Mouse (Mus musculus): ENCODE results near the gene Cerkl. TPM values are rescaled to one million over a fixed set of nuclear protein-coding genes. Genes with fewer than 3 reads are reported as not detected.

Gene Cerkl
- polyA plus RNA-seq (2016; fragmentation: Nextera tagmentation; extraction: Ambion mirVana), result 0.89 TPM in 1 of 2 replicates, not detected in the other

DNA sequence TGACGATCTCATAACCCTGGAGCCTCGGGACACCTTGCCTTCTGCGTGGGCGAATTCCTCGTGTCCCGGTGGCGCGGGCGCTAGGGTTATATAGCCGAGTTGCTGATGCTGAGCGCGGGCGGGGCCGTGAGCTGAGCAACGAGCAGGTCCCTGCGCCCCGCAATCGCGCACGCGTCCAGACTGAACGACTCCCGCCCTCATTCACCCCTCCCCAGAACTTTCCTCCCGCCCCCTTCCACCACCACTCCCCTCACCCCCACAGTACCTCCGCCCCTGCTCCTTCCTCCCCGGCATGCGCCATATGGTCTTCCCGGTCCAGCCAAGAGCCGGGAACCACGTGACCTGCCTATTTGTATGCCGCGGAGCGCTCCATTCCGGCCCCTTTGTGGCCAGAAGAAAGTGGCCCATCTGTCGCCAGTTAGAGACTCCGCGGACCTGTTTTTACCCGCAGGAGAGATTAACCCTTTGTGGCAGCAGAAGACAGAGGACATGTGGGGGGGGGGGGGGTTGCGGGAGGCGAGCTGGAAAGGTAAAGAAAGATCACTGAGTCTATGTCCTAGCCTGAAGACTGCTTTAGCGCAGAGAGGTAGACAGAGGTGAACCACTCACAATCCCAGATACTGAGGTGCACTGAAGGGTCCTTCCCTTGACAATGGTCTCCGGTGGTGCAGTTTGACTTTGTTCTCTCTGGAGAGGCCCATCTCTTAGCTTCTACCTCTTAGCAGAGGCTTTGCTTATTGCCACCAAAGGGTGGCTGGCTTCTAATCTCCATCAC lies at the start of gene Cerkl, which contains the start of gene Neurod1:
TSS of gene Cerkl (minus strand) at position 211 of the 775 bp plus-strand sequence.
TSS of gene Neurod1 (minus strand) at position 177 of the 775 bp plus-strand sequence.
- peak; percentile 36; the same call in 1 of the 2 replicates for ATAC-seq (ENCODE audit: insufficient number of reproducible peaks, low FRiP score)

DNA sequence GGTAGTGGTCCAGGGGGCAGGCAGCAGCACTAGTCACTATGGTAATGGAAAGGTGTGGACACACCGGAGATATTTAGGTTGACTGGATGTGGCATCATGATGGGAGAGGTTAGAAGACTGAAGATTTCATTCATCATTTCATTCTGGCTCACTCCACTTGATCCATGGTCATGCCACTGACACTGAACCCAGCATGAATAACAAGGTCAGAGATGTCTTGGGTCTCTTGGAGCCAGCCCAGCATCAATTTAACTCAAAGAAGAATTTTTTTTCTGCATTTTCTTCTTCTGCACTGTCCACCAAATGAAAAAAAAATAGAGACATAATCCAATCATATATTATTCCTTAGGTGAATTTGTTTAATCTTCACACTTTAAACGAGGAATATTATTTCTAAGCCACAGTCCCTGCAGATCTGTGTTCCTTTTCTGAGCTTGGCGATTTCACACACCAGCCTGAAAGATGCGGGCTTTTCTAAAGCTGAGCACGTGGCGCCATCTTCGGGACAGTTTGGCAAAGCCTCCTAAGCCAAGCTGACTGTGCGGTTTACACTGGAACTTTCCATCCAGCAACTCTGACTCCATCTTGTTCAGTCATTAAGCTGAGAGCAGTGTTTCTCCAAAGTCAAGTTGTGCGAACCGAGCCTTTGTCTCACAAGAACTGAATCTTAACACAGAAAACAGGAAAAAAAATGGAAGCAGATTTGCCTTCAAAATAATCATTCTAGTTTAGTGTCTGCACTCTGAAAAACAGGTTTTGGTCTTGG lies 42.6 kb upstream of the Cerkl start:
- Histone ChIP-seq H3K4me2 (no peak overlapping the region), H3K9me3 (replicated peaks) (no peaks in the 10 kb centered on the region), H3K27ac (ENCODE audit: poor library complexity, severe bottlenecking) (no peak overlapping the region), H3K36me3 (no peaks in the 10 kb centered on the region), H3K4me3 (no peak overlapping the region), H3K4me1 (replicated peaks) (no peaks in the 10 kb centered on the region), H3K27me3 (replicated peaks) (no peaks in the 10 kb centered on the region), H3K9ac (no peak overlapping the region)
- 23% methylated on average over 10 of the region's 10 CpGs for WGBS
- no peak for ATAC-seq (ENCODE audit: insufficient number of reproducible peaks, low FRiP score)

More for the DNA sequence above, at the start of gene Cerkl, which contains the start of gene Neurod1:
- Histone ChIP-seq H3K9me3 (replicated peaks) (no peaks in the 10 kb centered on the region), H3K9ac (no peak within 1 kb of the TSS), H3K27ac (ENCODE audit: poor library complexity, severe bottlenecking) (no peak within 1 kb of the TSS), H3K4me1 (replicated peaks) (peaks cover 13% of the 10 kb centered on the region), H3K4me3 (peak within 1 kb of the TSS; percentile 45), H3K36me3 (no peaks in the 10 kb centered on the region), H3K27me3 (replicated peaks) (peaks cover 65% of the 10 kb centered on the region), H3K4me2 (peak within 1 kb of the TSS; percentile 74)
- 1% methylated on average over 41 of the region's 42 CpGs for WGBS

DNA sequence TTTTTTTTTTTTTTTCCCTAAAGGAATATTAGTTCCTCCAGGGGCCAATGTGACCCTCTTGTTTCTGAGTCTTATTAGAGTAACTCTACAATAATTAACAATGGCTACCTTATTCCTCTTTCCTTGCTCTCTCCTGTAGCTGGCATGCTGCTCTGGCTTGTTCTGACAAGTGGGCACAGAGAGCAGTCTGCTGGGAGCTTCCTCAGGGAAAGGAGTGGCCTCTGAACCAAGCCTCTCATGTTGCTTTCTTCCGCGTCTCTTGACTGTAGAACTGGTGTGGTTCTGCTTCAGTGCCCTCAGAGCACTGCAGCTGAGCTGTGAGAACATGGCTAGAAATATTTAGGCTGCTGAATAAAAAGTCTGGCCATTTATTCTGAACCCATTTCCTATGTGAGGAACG lies 28.5 kb upstream of the Cerkl start:
- Histone ChIP-seq H3K27ac (ENCODE audit: poor library complexity, severe bottlenecking) (no peak overlapping the region), H3K4me2 (no peak overlapping the region), H3K4me1 (replicated peaks) (no peaks in the 10 kb centered on the region), H3K27me3 (replicated peaks) (no peaks in the 10 kb centered on the region), H3K4me3 (no peak overlapping the region), H3K9me3 (replicated peaks) (no peaks in the 10 kb centered on the region), H3K9ac (no peak overlapping the region), H3K36me3 (no peaks in the 10 kb centered on the region)
- no peak for ATAC-seq (ENCODE audit: insufficient number of reproducible peaks, low FRiP score)
- WGBS, result 70% methylated on average over 3 of the region's 3 CpGs

DNA sequence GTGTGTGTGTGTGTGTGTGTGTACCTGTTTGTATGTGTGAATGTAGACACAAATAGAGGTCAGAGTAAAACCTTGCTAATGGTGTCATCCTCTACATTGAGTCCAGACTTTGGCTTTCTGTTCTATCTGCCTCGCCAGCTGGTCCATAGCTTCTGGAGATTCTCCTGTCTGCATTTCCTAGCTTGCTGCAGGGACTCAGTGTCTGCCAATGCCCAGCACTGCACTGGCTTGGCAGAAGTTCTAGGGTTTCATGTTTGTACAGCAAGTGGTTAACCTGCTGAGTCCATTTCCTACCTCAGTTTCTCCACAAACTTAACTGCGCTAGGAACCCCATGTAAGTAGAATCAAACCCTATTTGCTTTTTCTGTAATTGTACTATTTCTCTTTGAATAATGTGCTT lies 25.9 kb upstream of the Cerkl start:
- Histone ChIP-seq H3K9ac (no peak overlapping the region), H3K4me2 (no peak overlapping the region), H3K36me3 (no peaks in the 10 kb centered on the region), H3K27ac (ENCODE audit: poor library complexity, severe bottlenecking) (no peak overlapping the region), H3K9me3 (replicated peaks) (no peaks in the 10 kb centered on the region), H3K4me1 (replicated peaks) (no peaks in the 10 kb centered on the region), H3K27me3 (replicated peaks) (no peaks in the 10 kb centered on the region), H3K4me3 (no peak overlapping the region)
- 75% methylated on average over 2 of the region's 2 CpGs for WGBS
- no peak for ATAC-seq (ENCODE audit: insufficient number of reproducible peaks, low FRiP score)

DNA sequence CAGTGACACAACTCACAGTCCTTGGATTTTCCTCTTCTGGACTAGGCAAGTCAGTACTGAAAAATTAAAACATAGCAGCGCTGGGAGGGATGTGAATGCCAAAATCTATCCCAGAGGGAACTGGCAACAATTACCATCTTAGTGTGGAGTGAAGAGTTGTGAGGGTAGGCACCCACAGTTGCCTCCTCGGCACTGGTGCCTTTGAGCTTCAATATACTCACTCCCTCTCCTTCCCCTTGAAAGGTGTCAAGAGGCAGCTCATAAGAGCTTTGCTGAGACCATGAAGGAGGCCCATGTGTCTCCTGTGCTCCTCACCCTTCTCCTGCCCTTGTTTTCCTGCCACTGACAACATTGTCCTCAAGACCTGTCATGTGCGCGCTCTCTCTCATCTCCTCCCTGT lies 5.8 kb upstream of the Cerkl start:
- no peak overlapping the region for H3K4me3 ChIP-seq
- no peak overlapping the region for H3K4me2 ChIP-seq
- peaks cover 40% of the 10 kb centered on the region for H3K27me3 ChIP-seq (replicated peaks)
- no peak for ATAC-seq (ENCODE audit: insufficient number of reproducible peaks, low FRiP score)
- H3K9me3 ChIP-seq (replicated peaks), result no peaks in the 10 kb centered on the region
- no peaks in the 10 kb centered on the region for H3K36me3 ChIP-seq
- peaks cover 5% of the 10 kb centered on the region for H3K4me1 ChIP-seq (replicated peaks)
- H3K27ac ChIP-seq (ENCODE audit: poor library complexity, severe bottlenecking), result no peak overlapping the region
- no peak overlapping the region for H3K9ac ChIP-seq
- 77% methylated on average over 4 of the region's 4 CpGs for WGBS

DNA sequence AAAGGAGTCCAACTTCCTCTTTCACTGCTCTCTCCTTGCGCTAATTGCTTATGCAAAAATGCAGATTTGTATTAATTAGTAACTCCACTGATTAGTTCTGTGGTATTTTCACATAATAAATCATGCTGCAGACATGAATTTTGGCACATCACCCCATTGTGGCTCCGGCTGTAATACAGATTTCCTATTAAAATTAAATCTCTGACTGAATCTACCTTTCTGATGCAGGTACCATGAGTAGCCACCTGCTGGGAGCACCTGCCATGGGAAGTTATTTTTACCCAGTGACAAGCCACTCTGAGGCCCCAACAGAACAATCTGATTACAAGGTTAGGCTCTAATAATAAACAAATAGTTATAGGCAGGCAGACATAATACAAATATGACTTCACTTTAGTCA lies 5.3 kb upstream of the Cerkl start:
- no peak overlapping the region for H3K27ac ChIP-seq (ENCODE audit: poor library complexity, severe bottlenecking)
- no peak overlapping the region for H3K4me2 ChIP-seq
- peaks cover 8% of the 10 kb centered on the region for H3K4me1 ChIP-seq (replicated peaks)
- no peak overlapping the region for H3K9ac ChIP-seq
- H3K36me3 ChIP-seq, result no peaks in the 10 kb centered on the region
- WGBS, result 75% methylated on average over 2 of the region's 2 CpGs
- H3K27me3 ChIP-seq (replicated peaks), result peaks cover 46% of the 10 kb centered on the region
- no peak for ATAC-seq (ENCODE audit: insufficient number of reproducible peaks, low FRiP score)
- no peak overlapping the region for H3K4me3 ChIP-seq
- no peaks in the 10 kb centered on the region for H3K9me3 ChIP-seq (replicated peaks)

DNA sequence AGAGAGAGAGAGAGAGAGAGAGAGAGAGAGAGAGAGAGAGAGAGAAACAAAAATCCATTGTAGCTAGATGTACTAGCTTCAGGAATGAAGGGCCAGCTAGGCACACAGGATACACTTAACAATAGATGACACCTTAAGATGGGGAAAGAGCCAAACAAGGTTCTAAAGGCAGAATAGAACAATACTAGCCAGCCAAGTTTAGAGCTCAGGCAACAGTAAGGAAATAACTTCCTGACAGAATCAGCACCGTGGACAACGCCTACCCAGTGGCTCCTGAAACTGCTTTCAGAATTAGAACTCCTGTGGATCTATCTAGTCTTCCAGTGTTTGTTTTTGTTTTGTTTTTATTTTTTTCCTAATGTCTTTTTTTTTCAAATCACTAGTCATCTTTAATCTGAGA lies 4.0 kb upstream of the Cerkl start:
- 6% methylated on average over 2 of the region's 2 CpGs for WGBS
- Histone ChIP-seq H3K9me3 (replicated peaks) (no peaks in the 10 kb centered on the region), H3K4me2 (no peak overlapping the region), H3K27me3 (replicated peaks) (peaks cover 57% of the 10 kb centered on the region), H3K4me3 (no peak overlapping the region), H3K27ac (ENCODE audit: poor library complexity, severe bottlenecking) (no peak overlapping the region), H3K4me1 (replicated peaks) (peaks cover 13% of the 10 kb centered on the region), H3K36me3 (no peaks in the 10 kb centered on the region), H3K9ac (no peak overlapping the region)
- ATAC-seq (ENCODE audit: insufficient number of reproducible peaks, low FRiP score), result no peak

DNA sequence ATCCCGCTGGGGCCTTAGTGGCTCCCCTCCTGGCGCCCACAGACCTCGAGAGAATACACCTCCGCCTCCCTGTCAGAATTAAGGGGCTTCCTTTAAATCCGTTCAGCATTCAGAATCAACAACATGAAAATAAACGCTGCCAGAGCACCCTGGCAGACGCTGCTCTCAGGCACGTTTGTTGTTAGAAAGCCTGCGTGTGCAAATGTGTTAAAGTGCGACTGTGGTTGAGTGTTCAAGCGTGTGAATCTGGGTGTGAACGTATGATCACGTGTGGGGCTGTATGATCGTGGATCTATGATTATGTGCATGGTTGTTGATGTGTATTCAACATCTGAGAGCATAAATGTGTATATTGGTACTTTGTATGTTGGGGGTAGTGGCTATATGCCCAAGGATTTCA lies 3.5 kb upstream of the Cerkl start:
- ATAC-seq (ENCODE audit: insufficient number of reproducible peaks, low FRiP score), result no peak
- Histone ChIP-seq H3K9ac (no peak overlapping the region), H3K36me3 (no peaks in the 10 kb centered on the region), H3K4me1 (replicated peaks) (peaks cover 13% of the 10 kb centered on the region), H3K4me2 (no peak overlapping the region), H3K27me3 (replicated peaks) (peaks cover 62% of the 10 kb centered on the region), H3K4me3 (no peak overlapping the region), H3K27ac (ENCODE audit: poor library complexity, severe bottlenecking) (no peak overlapping the region), H3K9me3 (replicated peaks) (no peaks in the 10 kb centered on the region)
- 10% methylated on average over 14 of the region's 14 CpGs for WGBS

DNA sequence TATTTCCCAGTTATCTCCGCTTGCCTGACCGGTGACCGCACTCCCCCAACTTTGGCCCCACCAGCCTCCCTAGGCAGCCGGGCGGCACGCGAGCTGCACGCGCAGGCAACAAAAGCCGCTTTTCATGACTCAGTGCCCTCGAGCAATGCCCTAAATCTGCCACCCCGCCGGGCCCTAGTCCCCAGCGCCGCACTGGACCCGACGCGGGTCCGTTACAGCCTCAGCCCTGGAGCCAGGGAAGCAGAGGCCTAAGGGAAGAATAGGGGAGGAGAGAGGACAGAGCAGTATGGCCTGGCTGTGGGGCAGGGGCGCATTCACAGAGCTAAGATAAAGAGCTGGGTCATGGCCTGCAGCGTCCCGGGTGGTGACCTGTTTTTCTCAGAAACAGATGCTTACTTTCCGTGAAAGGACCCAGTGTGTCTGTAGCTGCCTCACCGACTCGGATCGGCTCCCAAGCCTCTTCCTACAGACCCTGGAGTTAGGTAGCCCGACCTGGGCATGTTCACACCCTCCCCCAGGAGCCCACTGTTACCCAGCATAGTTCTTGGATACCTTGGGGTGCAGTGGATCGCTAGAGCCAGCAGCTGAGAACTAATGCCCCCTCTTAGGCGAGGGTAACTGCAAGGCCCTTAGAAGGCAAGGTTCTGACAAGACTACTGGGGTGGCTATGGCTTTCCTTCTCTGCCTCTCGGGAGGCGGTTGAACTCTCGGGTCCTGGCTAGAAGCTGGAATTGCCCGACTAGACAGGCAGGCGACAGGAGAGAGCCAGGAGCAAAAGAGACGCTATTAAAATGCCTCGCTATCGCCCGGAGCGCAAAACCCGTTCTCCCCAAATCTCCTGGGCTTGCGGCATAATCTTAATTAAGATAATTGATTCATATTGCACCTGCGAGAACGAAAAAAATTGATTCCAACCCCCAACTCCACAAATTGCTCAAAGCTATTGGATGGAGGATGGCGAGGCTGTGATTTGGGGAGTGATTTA lies 2.8 kb upstream of the Cerkl start:
- peaks cover 13% of the 10 kb centered on the region for H3K4me1 ChIP-seq (replicated peaks)
- no peak overlapping the region for H3K9ac ChIP-seq
- H3K9me3 ChIP-seq (replicated peaks), result no peaks in the 10 kb centered on the region
- peaks cover 69% of the 10 kb centered on the region for H3K27me3 ChIP-seq (replicated peaks)
- no peak for ATAC-seq (ENCODE audit: insufficient number of reproducible peaks, low FRiP score)
- H3K4me3 ChIP-seq, result peak overlapping the region; percentile 6
- H3K36me3 ChIP-seq, result no peaks in the 10 kb centered on the region
- WGBS, result 3% methylated on average over 44 of the region's 44 CpGs
- H3K27ac ChIP-seq (ENCODE audit: poor library complexity, severe bottlenecking), result no peak overlapping the region
- peak overlapping the region; percentile 22; the same call in 1 of the 2 replicates for H3K4me2 ChIP-seq

DNA sequence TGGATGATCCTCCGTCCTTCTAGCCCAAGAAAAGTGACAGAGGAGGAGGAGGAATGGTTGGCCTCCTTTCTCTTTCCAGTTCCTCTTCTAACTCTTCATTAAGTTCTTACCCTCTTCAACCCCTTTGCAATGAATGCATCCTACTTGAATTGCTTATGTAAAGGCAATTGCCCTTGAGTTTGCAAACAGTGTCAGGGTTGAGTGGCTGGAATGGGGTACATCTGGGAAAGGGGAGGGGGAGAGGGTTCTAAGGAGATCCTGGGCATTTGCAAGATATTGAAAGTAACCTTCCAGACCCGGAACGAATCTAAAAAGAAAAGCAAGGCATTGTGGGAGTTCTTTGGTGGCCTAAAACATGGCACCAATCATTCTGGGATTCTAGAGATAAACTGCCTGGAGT lies 1.3 kb upstream of the Cerkl start:
- ATAC-seq (ENCODE audit: insufficient number of reproducible peaks, low FRiP score), result no peak
- H3K27me3 ChIP-seq (replicated peaks), result peaks cover 72% of the 10 kb centered on the region
- no peak overlapping the region for H3K4me2 ChIP-seq
- no peak overlapping the region for H3K9ac ChIP-seq
- peaks cover 13% of the 10 kb centered on the region for H3K4me1 ChIP-seq (replicated peaks)
- no peaks in the 10 kb centered on the region for H3K9me3 ChIP-seq (replicated peaks)
- WGBS, result 19% methylated on average over 3 of the region's 3 CpGs
- H3K4me3 ChIP-seq, result no peak overlapping the region
- no peak overlapping the region for H3K27ac ChIP-seq (ENCODE audit: poor library complexity, severe bottlenecking)
- H3K36me3 ChIP-seq, result no peaks in the 10 kb centered on the region
